Mouse (Mus musculus) embryonic facial prominence, embryonic 10.5 days (tissue): Measurements from ENCODE around the gene Dip2c. TPM values are rescaled to one million over a fixed set of nuclear protein-coding genes. Genes with fewer than 3 reads are reported as not detected.

Experiments
- DNase-seq: peaks from one replicate; pipeline ENCODE4 v3.0.0-alpha.2; 2017; ENCODE audit warnings: low spot score
- H3K27ac ChIP-seq: fragments of 300-500 bp; sonication (generic); replicated peaks from 2 replicates; pipeline ENCODE4 v1.5.1; 2016; ENCODE audit warnings: mild to moderate bottlenecking
- H3K27me3 ChIP-seq: fragments of 300-500 bp; sonication (generic); replicated peaks from 2 replicates; pipeline ENCODE4 v1.6.1; 2016; ENCODE audit warnings: low read depth, mild to moderate bottlenecking; ENCODE audit not compliant: poor library complexity, severe bottlenecking
- H3K36me3 ChIP-seq: fragments of 300-500 bp; sonication (generic); replicated peaks from 2 replicates; pipeline ENCODE4 v1.6.1; 2016; ENCODE audit warnings: mild to moderate bottlenecking, moderate library complexity
- H3K4me1 ChIP-seq: fragments of 300-500 bp; sonication (generic); 2 replicates; pipeline ENCODE4 v1.6.1; 2016
- H3K4me3 ChIP-seq: fragments of 300-500 bp; sonication (generic); 2 replicates; pipeline ENCODE4 v1.5.1; 2016; ENCODE audit warnings: mild to moderate bottlenecking, moderate library complexity
- H3K9me3 ChIP-seq: fragments of 300-500 bp; sonication (generic); 2 replicates; pipeline ENCODE4 v1.6.1; 2016; ENCODE audit warnings: mild to moderate bottlenecking
- WGBS: fragments of 180-500 bp; shearing (Covaris S2); methylation state at CpG from one replicate; pipeline ENCODE4 v1.1.7; 2016; 5-methylcytosine and 5-hydroxymethylcytosine counted together
- polyA plus RNA-seq: library from polyadenylated mRNA; unstranded; fragments of >200 nt; fragmentation: Nextera tagmentation; extraction: Ambion mirVana; gene quantifications from 2 replicates; pipeline ENCODE4 v1.2.1, GENCODE M21; 2016

Gene Dip2c
- polyA plus RNA-seq: 4.6 and 4.7 TPM in 2 replicates

GRCm38 (mm10) chr13:9276322-9276855 lies at the start of gene Dip2c:
Gene Dip2c, plus strand, starts transcription at chr13:9276528.
- peak within 1 kb of the TSS; percentile 97 for H3K27ac ChIP-seq
- H3K9me3 ChIP-seq: no peaks in the 10 kb centered on the region
- WGBS: under 1% methylated on average over 65 of the region's 67 CpGs

GRCm38 (mm10) chr13:9227078-9227477 lies 49.2 kb upstream of the Dip2c start:
- H3K36me3 ChIP-seq: no peaks in the 10 kb centered on the region
- H3K27ac ChIP-seq: no peak overlapping the region
- H3K9me3 ChIP-seq: no peaks in the 10 kb centered on the region
- DNase-seq: no peak
- no peaks in the 10 kb centered on the region for H3K4me1 ChIP-seq
- H3K27me3 ChIP-seq: no peaks in the 10 kb centered on the region
- no peak overlapping the region for H3K4me3 ChIP-seq
- 84% methylated on average over 5 of the region's 5 CpGs for WGBS

More at GRCm38 (mm10) chr13:9276322-9276855, at the start of gene Dip2c:
- Histone ChIP-seq H3K36me3 (no peaks in the 10 kb centered on the region), H3K27me3 (no peaks in the 10 kb centered on the region), H3K4me1 (peaks cover 16% of the 10 kb centered on the region), H3K4me3 (peak within 1 kb of the TSS; percentile 85)
- peak; percentile 91 for DNase-seq

DNA sequence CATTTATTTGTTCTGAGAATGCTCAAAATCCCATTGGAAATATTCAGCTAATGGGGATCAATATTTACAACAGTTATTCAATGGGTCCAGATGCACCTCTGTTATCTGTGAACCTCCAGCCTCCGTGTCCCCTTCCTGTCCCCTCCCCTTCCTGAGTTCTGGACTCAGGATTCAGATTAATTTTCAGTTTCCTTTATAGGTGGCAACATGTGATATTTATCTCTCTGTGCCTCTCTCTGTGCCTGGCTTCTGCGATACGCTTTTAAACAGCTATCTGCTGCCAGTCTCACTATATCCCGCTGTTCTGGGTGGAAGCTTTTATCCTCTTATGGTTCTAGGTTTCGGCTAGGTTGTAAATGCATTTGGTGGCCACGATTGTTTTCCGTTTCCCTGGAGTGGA lies 38.8 kb upstream of the Dip2c start:
- Histone ChIP-seq H3K36me3 (no peaks in the 10 kb centered on the region), H3K4me3 (no peak overlapping the region), H3K27me3 (no peaks in the 10 kb centered on the region), H3K9me3 (no peaks in the 10 kb centered on the region), H3K4me1 (no peaks in the 10 kb centered on the region), H3K27ac (no peak overlapping the region)
- DNase-seq: no peak
- 88% methylated on average over 7 of the region's 7 CpGs for WGBS

DNA sequence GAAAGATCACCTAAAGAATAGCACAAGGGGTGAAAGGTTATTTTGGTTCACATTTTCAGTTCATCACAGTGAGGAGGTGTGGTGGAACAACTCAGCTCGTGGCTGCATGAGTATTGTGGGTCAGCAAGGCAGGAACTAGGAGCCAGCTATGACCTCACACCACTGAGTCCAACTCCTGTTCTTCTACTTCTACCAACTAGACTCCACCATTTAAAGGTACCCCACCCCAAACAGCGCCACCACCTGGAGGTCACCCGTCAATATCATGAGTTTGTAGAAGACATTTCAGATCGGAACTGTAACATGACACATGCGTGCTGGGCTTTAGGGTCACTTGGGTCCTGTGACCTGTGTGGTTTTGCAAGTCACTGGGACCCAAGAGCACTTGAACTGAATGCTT lies 37.2 kb upstream of the Dip2c start:
- DNase-seq: no peak

GRCm38 (mm10) chr13:9239631-9240236 lies 36.6 kb upstream of the Dip2c start:
- Histone ChIP-seq H3K27ac (no peak overlapping the region), H3K36me3 (no peaks in the 10 kb centered on the region), H3K4me1 (no peaks in the 10 kb centered on the region), H3K4me3 (no peak overlapping the region), H3K27me3 (no peaks in the 10 kb centered on the region), H3K9me3 (no peaks in the 10 kb centered on the region)
- no peak for DNase-seq
- 92% methylated on average over 12 of the region's 12 CpGs for WGBS

More for the DNA sequence above, 37.2 kb upstream of the Dip2c start:
- Histone ChIP-seq H3K27ac (no peak overlapping the region), H3K4me1 (no peaks in the 10 kb centered on the region), H3K4me3 (no peak overlapping the region), H3K9me3 (no peaks in the 10 kb centered on the region), H3K27me3 (no peaks in the 10 kb centered on the region), H3K36me3 (no peaks in the 10 kb centered on the region)
- WGBS: 81% methylated on average over 5 of the region's 5 CpGs

DNA sequence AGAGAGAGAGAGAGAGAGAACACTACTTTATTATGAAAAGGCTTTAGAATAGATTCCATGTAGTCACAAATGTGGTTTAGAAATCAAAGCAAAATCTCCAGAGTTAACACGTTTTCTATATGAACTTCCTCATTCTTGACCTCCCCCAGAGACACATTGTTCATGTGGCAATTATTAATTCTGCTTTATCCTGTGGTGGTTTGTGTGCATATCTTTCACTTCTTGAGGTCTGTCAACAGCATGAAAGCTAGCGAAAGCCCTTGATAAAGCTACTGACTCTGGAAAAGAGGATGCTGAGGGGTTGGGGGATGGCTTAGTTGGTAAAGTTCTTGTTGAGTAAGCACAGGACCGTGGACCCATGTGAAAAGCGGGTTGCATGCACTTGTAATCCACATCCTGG lies 14.6 kb upstream of the Dip2c start:
- Histone ChIP-seq H3K27me3 (no peaks in the 10 kb centered on the region), H3K4me3 (no peak overlapping the region), H3K36me3 (no peaks in the 10 kb centered on the region), H3K27ac (no peak overlapping the region), H3K9me3 (no peaks in the 10 kb centered on the region), H3K4me1 (no peaks in the 10 kb centered on the region)
- DNase-seq: no peak
- 83% methylated on average over 4 of the region's 4 CpGs for WGBS

- no peaks in the 10 kb centered on the region for H3K9me3 ChIP-seq
- no peak overlapping the region for H3K4me3 ChIP-seq
- H3K36me3 ChIP-seq: no peaks in the 10 kb centered on the region
- no peak overlapping the region for H3K27ac ChIP-seq
- WGBS: 92% methylated on average over 5 of the region's 5 CpGs
- no peaks in the 10 kb centered on the region for H3K4me1 ChIP-seq
- no peak for DNase-seq
- H3K27me3 ChIP-seq: no peaks in the 10 kb centered on the region
These were observed 10.8 kb upstream of the Dip2c start for GRCm38 (mm10) chr13:9265516-9265915.

GRCm38 (mm10) chr13:9276856-9277620 lies 710 bp downstream of the Dip2c start:
- Histone ChIP-seq H3K4me3 (peak overlapping the region; percentile 85), H3K27me3 (no peaks in the 10 kb centered on the region), H3K9me3 (no peaks in the 10 kb centered on the region), H3K4me1 (peaks cover 16% of the 10 kb centered on the region), H3K36me3 (no peaks in the 10 kb centered on the region), H3K27ac (peak overlapping the region; percentile 97)
- DNase-seq: peak; percentile 75
- under 1% methylated on average over 68 of the region's 75 CpGs for WGBS

GRCm38 (mm10) chr13:9277621-9277960 lies 1.3 kb downstream of the Dip2c start:
- 1% methylated on average over 15 of the region's 15 CpGs for WGBS
- H3K9me3 ChIP-seq: no peaks in the 10 kb centered on the region
- H3K27ac ChIP-seq: peak overlapping the region; percentile 97
- no peaks in the 10 kb centered on the region for H3K27me3 ChIP-seq
- H3K4me1 ChIP-seq: peaks cover 16% of the 10 kb centered on the region
- no peak for DNase-seq
- H3K4me3 ChIP-seq: peak overlapping the region; percentile 85
- no peaks in the 10 kb centered on the region for H3K36me3 ChIP-seq

GRCm38 (mm10) chr13:9278636-9279035 lies 2.3 kb downstream of the Dip2c start:
- no peak for DNase-seq

DNA sequence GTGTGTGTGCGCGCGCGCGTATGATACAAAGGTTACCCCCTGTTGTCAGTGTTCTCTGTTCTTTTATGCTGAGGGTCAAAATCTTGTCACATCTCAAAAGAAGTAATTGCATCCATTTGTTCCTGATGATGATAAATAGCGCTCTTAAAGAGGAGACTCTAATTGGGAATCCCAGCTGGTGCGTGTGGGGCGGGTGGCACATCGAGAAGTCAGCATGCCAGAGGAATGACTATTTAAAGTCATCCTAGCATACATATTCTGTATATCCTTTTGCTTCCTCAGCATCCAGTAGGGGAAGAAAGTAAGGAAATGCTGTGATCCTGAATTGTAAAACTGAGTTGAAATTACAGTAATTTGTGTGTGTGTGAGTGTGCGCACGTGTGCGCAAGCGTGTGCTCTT lies 6.7 kb downstream of the Dip2c start:
- 80% methylated on average over 13 of the region's 13 CpGs for WGBS
- H3K4me1 ChIP-seq: peaks cover 8% of the 10 kb centered on the region
- H3K36me3 ChIP-seq: no peaks in the 10 kb centered on the region
- DNase-seq: no peak
- no peak overlapping the region for H3K27ac ChIP-seq
- H3K27me3 ChIP-seq: no peaks in the 10 kb centered on the region
- H3K9me3 ChIP-seq: no peaks in the 10 kb centered on the region
- H3K4me3 ChIP-seq: no peak overlapping the region

More at GRCm38 (mm10) chr13:9278636-9279035, 2.3 kb downstream of the Dip2c start:
- peaks cover 16% of the 10 kb centered on the region for H3K4me1 ChIP-seq
- H3K36me3 ChIP-seq: no peaks in the 10 kb centered on the region
- H3K9me3 ChIP-seq: no peaks in the 10 kb centered on the region
- H3K4me3 ChIP-seq: peak overlapping the region; percentile 85; the same call in 1 of the 2 replicates
- H3K27me3 ChIP-seq: no peaks in the 10 kb centered on the region
- H3K27ac ChIP-seq: no peak overlapping the region
- 81% methylated on average over 5 of the region's 5 CpGs for WGBS

DNA sequence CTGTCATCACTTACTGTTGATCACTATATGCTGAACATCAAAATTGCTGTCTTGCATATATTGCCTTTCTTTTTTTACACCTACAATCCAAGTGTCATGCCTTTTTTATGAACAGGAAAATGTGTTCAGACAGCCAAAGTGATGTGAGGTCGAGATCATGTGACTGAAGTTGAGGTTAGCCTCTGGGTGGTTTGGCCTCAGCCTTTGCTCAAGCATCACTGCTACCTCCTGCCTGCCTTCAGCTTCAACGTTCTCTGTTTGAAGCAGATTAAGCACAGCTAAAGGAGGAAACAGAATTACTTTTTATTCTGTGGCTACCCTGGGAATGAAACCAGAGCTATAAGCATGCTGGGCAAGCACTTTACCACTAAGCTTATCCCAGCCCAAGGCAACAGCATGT lies 13.6 kb downstream of the Dip2c start:
- 59% methylated on average over 2 of the region's 2 CpGs for WGBS
- DNase-seq: no peak

GRCm38 (mm10) chr13:9296285-9296684 lies 20.0 kb downstream of the Dip2c start:
- Histone ChIP-seq H3K27me3 (no peaks in the 10 kb centered on the region), H3K36me3 (no peaks in the 10 kb centered on the region), H3K27ac (no peak overlapping the region), H3K4me1 (no peaks in the 10 kb centered on the region), H3K4me3 (no peak overlapping the region), H3K9me3 (no peaks in the 10 kb centered on the region)
- no peak for DNase-seq
- WGBS: 86% methylated on average over 6 of the region's 6 CpGs

More for the DNA sequence above, 13.6 kb downstream of the Dip2c start:
- no peak overlapping the region for H3K4me3 ChIP-seq
- no peaks in the 10 kb centered on the region for H3K4me1 ChIP-seq
- no peak overlapping the region for H3K27ac ChIP-seq
- H3K9me3 ChIP-seq: no peaks in the 10 kb centered on the region
- H3K36me3 ChIP-seq: no peaks in the 10 kb centered on the region
- H3K27me3 ChIP-seq: no peaks in the 10 kb centered on the region
